Mouse (Mus musculus) megakaryocyte, embryonic 14.5 days (primary cell): ENCODE data around the gene Dpf2.

Source experiments
- FLI1 ChIP-seq: IDR thresholded peaks from 2 replicates; pipeline ENCODE4 v1.6.1; 2012; ENCODE audit warnings: low read length, inconsistent platforms, mixed read lengths
- GATA1 ChIP-seq: IDR thresholded peaks from 3 replicates; pipeline ENCODE4 v1.6.1; 2012; ENCODE audit warnings: mixed read lengths, low read length, inconsistent platforms, borderline replicate concordance

- TF ChIP-seq GATA1 (no peak), FLI1 (no peak)
These were observed 50.3 kb downstream of the Dpf2 start for GRCm38 (mm10) chr19:5862335-5863085.
